Comparison of ENCODE assay signal across 32 mouse cellular contexts in genomic region chr7:3286036-3286435, GRCm38 (mm10). TPM values are rescaled to one million over a fixed set of nuclear protein-coding genes. Genes with fewer than 3 reads are reported as not detected.
DNase-seq lines count a peak whose midpoint lies in the region; ATAC-seq and TF ChIP-seq lines count a peak whose summit lies in the region.
"Had no signal": no experiment of that assay in that cellular context is flagged by ENCODE, and none has a peak within 500 bp of the region (broad histone marks: within the 10 kb centered on the region; RNA-seq: fewer than 3 reads in every experiment).

No protein-coding gene starts in this region.

- H3K4me3 ChIP-seq in spleen, adult 2 months (ENCODE audit: extremely low read depth, insufficient read depth, insufficient read length) = no peak overlapping the region
- H3K4me3 ChIP-seq in CH12.LX (replicated peaks in 1 of 3; ENCODE audit: low read depth in 2 of 3, low read length in 2 of 3, poor library complexity in 1 of 3) = no peak overlapping the region
- H3K4me3 ChIP-seq: erythroblast, embryonic 14.5 days; intestine, embryonic 15.5 days; limb, embryonic 15.5 days; midbrain, embryonic 13.5 days had no signal

- H3K9ac ChIP-seq in CH12.LX (ENCODE audit: insufficient read depth, low read depth) = no peak overlapping the region
- H3K9ac ChIP-seq: intestine, embryonic 15.5 days; limb, embryonic 15.5 days; liver, embryonic 14.5 days; lung, embryonic 14.5 days; midbrain, embryonic 13.5 days had no signal

- TF ChIP-seq EP300 in CH12.LX (IDR thresholded peaks at IDR 0.05; ENCODE audit: low read length) = peak; percentile 69

- no peaks in the 10 kb centered on the region for H3K36me3 ChIP-seq in spleen, adult 2 months (ENCODE audit: control insufficient read depth, insufficient read depth, low read length)
- H3K36me3 ChIP-seq in CH12.LX (replicated peaks in 1 of 2; ENCODE audit: control insufficient read depth in 1 of 2, insufficient read depth in 1 of 2, low read length in 1 of 2) = no peaks in the 10 kb centered on the region
- H3K36me3 ChIP-seq: intestine, embryonic 15.5 days; limb, embryonic 15.5 days; midbrain, embryonic 13.5 days had no signal

- WGBS in spleen, adult 2 months = 59% methylated on average over 5 of the region's 5 CpGs

- TF ChIP-seq CTCF in spleen, adult 2 months (IDR thresholded peaks at IDR 0.05; ENCODE audit: extremely low read depth, insufficient read depth, insufficient read length, insufficient replicate concordance) = no peak
- TF ChIP-seq CTCF in CH12.LX (conservative IDR thresholded peaks at IDR 0.05 in 1 of 2, IDR thresholded peaks at IDR 0.05 in 1 of 2; ENCODE audit: low read depth in 2 of 2, low read length in 2 of 2) = no peak

- no peaks in the 10 kb centered on the region for H3K9me3 ChIP-seq in CH12.LX (replicated peaks; ENCODE audit: low read length)
- H3K9me3 ChIP-seq: intestine, embryonic 15.5 days; limb, embryonic 15.5 days; midbrain, embryonic 13.5 days had no signal

- no peak for TF ChIP-seq RAD21 in CH12.LX (IDR thresholded peaks at IDR 0.05; ENCODE audit: low read depth, low read length)

- in situ Hi-C loops in CH12.LX (cut with MboI; ENCODE audit: low pct_ligation_motif_present, low pct_unique_long_range_greater_than_20kb, low sequenced_read_pairs) = no loop called here

- intact Hi-C loops in heart, postnatal 10 days (cut with DNase I) = no loop called here

- H3K27me3 ChIP-seq in spleen, adult 2 months (ENCODE audit: control insufficient read depth, insufficient read depth, low read length) = no peaks in the 10 kb centered on the region
- H3K27me3 ChIP-seq in CH12.LX (replicated peaks) = no peaks in the 10 kb centered on the region
- H3K27me3 ChIP-seq: intestine, embryonic 15.5 days; limb, embryonic 15.5 days; midbrain, embryonic 13.5 days had no signal

- no peak overlapping the region for H3K4me2 ChIP-seq in CH12.LX (ENCODE audit: insufficient read depth, low read depth, poor library complexity, severe bottlenecking)
- H3K4me2 ChIP-seq: intestine, embryonic 15.5 days; limb, embryonic 15.5 days; lung, embryonic 14.5 days; midbrain, embryonic 13.5 days had no signal

- dilution Hi-C loops in CH12.LX (cut with MboI; ENCODE audit: extremely low pct_ligation_motif_present, extremely low pct_unique_long_range_greater_than_20kb, low sequenced_read_pairs) = no loop called here

- H3K4me1 ChIP-seq in spleen, adult 2 months (ENCODE audit: control insufficient read depth, insufficient read depth, insufficient read length) = peaks cover 9% of the 10 kb centered on the region; the same call in 1 of the 2 replicates
- peaks cover 20 to 89% of the 10 kb centered on the region in 2 experiments for H3K4me1 ChIP-seq in CH12.LX (ENCODE audit: control insufficient read depth in 1 of 2, insufficient read depth in 2 of 2)

- H3K79me2 ChIP-seq in CH12.LX (replicated peaks; ENCODE audit: control insufficient read depth, extremely low read depth, insufficient read depth, poor library complexity, severe bottlenecking) = no peaks in the 10 kb centered on the region

- H3K27ac ChIP-seq in spleen, adult 2 months (ENCODE audit: insufficient read depth, low read length) = peak overlapping the region; percentile 56; the same call in 1 of the 2 replicates
- no peak overlapping the region for H3K27ac ChIP-seq in CH12.LX (ENCODE audit: insufficient read depth, low read depth)
- H3K27ac ChIP-seq: intestine, embryonic 15.5 days; liver, embryonic 14.5 days; midbrain, embryonic 13.5 days had no signal

- TF ChIP-seq POLR2A in spleen, adult 2 months (IDR thresholded peaks at IDR 0.05; ENCODE audit: low read depth, low read length) = no peak
- no peak for TF ChIP-seq POLR2A in CH12.LX (IDR thresholded peaks at IDR 0.05; ENCODE audit: low read depth, low read length)

- DNase-seq in spleen, adult 2 months (ENCODE audit: low read depth in 1 of 2, low spot score in 2 of 2) = no peak
- DNase-seq in spleen, postnatal 14 days (ENCODE audit: low spot score in 2 of 2) = no peak
- DNase-seq in CH12.LX (ENCODE audit: extremely low read depth) = peak; percentile 79
- DNase-seq in yolk sac, embryonic 10.5 days (ENCODE audit: low spot score) = no peak
- no peak for DNase-seq in embryo, embryonic 9.5 days (ENCODE audit: extremely low spot score)
- no peak for DNase-seq in heart, postnatal 10 days
- DNase-seq: adrenal gland, adult 8-10 months; cerebellum, adult 11 months; cerebellum, adult 9-11 months; gastrocnemius, postnatal 10 days; kidney, adult 2 months; kidney, postnatal 4 days; left cerebral cortex, postnatal 4 days; lung, embryonic 14.5 days; thymus, postnatal 4 days had no signal

- ATAC-seq in granulocyte monocyte progenitor cell, adult 5-6 weeks (replicated peaks; ENCODE audit: poor library complexity, severe bottlenecking) = peak; percentile 43
- ATAC-seq: activated CD4-positive, CD25-positive, alpha-beta regulatory T cell, adult 4 months; forebrain, embryonic 16.5 days; hindbrain, embryonic 16.5 days; intestine, embryonic 15.5 days; midbrain, embryonic 13.5 days had no signal

TF ChIP-seq in CH12.LX, 34 proteins besides CTCF, POLR2A, EP300 and RAD21:
- TF ChIP-seq MXI1 (IDR thresholded peaks at IDR 0.05; ENCODE audit: low read depth, low read length) (no peak), ETS1 (conservative IDR thresholded peaks at IDR 0.05; ENCODE audit: low read depth, low read length) (peak; percentile 23; the same call in 1 of the 2 replicates), MEF2A (IDR thresholded peaks at IDR 0.05; ENCODE audit: borderline replicate concordance, low read depth, low read length) (peak; percentile 70), ELF1 (IDR thresholded peaks at IDR 0.05; ENCODE audit: low read depth, low read length) (no peak), IRF4 (IDR thresholded peaks at IDR 0.05; ENCODE audit: low read depth, low read length) (0 out of 2 replicates have a peak, but pooled peaks have one; percentile 42)

RNA-seq across cellular contexts. Expression of gene Myadm, which starts 2.8 kb away (rescaled TPM):
- 126 and 181 TPM in 2 replicates for polyA plus RNA-seq in spleen, adult 2 months (2012; rRNA removed)
- total RNA-seq in CH12.LX (2012; rRNA removed) = 3.7 and 4.4 TPM in 2 replicates
- total RNA-seq in CH12.LX (2014; rRNA removed) = 3.4 and 4.6 TPM in 2 replicates
- 18.0 and 22.6 TPM in 2 replicates for polyA plus RNA-seq in CH12.LX (2012; ENCODE audit: insufficient read length, low read depth)
- 14.0 TPM in 2 replicates for total RNA-seq in granulocyte monocyte progenitor cell, adult 5-6 weeks (2014; fragmentation: Nextera tagmentation)
- total RNA-seq in granulocyte monocyte progenitor cell, adult 5-6 weeks (2017) = 3.2 and 3.7 TPM in 2 replicates
- total RNA-seq in heart, postnatal 10 days (2021) = 100 to 1,000 TPM; 266 to 279 TPM
- polyA plus RNA-seq: erythroblast, embryonic 14.5 days had no signal

RNA-seq across cellular contexts. Expression of gene Prkcg, which starts 2.9 kb away (rescaled TPM):
- polyA plus RNA-seq in spleen, adult 2 months (2012; rRNA removed) = 4.8 and 5.7 TPM in 2 replicates
- total RNA-seq in CH12.LX (2012; rRNA removed) (0.17 and 0.25 TPM in 2 replicates), CH12.LX (2014; rRNA removed) (0.11 and 0.15 TPM in 2 replicates)
- polyA plus RNA-seq in CH12.LX (2012; ENCODE audit: insufficient read length, low read depth) = 2.2 and 3.0 TPM in 2 replicates
- total RNA-seq in granulocyte monocyte progenitor cell, adult 5-6 weeks (2014; fragmentation: Nextera tagmentation) = not detected in 2 replicates
- total RNA-seq in granulocyte monocyte progenitor cell, adult 5-6 weeks (2017) = not detected in 2 replicates
- 1 to 10 TPM; 3.4 to 6.9 TPM for total RNA-seq in heart, postnatal 10 days (2021)
- total RNA-seq: megakaryocyte-erythroid progenitor cell, adult 5-6 weeks had no signal
- polyA plus RNA-seq: activated CD4-positive, CD25-positive, alpha-beta regulatory T cell, adult 4 months; erythroblast, embryonic 14.5 days had no signal

RNA-seq across cellular contexts. Expression of gene Nlrp12, which starts 36.5 kb away (rescaled TPM):
- 0.46 and 0.63 TPM in 2 replicates for polyA plus RNA-seq in spleen, adult 2 months (2012; rRNA removed)
- total RNA-seq in CH12.LX (2012; rRNA removed) (not detected in 2 replicates), CH12.LX (2014; rRNA removed) (not detected in 2 replicates)
- not detected in 2 replicates for polyA plus RNA-seq in CH12.LX (2012; ENCODE audit: insufficient read length, low read depth)
- total RNA-seq in granulocyte monocyte progenitor cell, adult 5-6 weeks (2014; fragmentation: Nextera tagmentation) = 3.4 TPM in 1 of 2 replicates, not detected in the other
- total RNA-seq in granulocyte monocyte progenitor cell, adult 5-6 weeks (2017) = 2.1 and 3.2 TPM in 2 replicates
- under 1 TPM; 0.07 to 0.10 TPM for total RNA-seq in heart, postnatal 10 days (2021)
- total RNA-seq: heart, postnatal 25 days; left cerebral cortex, adult 8-10 months; megakaryocyte-erythroid progenitor cell, adult 5-6 weeks had no signal
- polyA plus RNA-seq: erythroblast, embryonic 14.5 days; forebrain, embryonic 11.5 days; forebrain, embryonic 16.5 days; heart, embryonic 14.5 days; intestine, embryonic 15.5 days; kidney, embryonic 16.5 days; limb, embryonic 15.5 days; lung, embryonic 14.5 days; midbrain, embryonic 13.5 days; neural tube, embryonic 14.5 days; thymus, postnatal 0 days had no signal

RNA-seq across cellular contexts. Expression of gene Cacng7, which starts 46.7 kb away (rescaled TPM):
- polyA plus RNA-seq in spleen, adult 2 months (2012; rRNA removed) = 1.1 and 1.3 TPM in 2 replicates
- total RNA-seq in CH12.LX (2012; rRNA removed) = 0.21 TPM in 2 replicates
- 0.26 and 0.28 TPM in 2 replicates for total RNA-seq in CH12.LX (2014; rRNA removed)
- 2.4 and 2.8 TPM in 2 replicates for polyA plus RNA-seq in CH12.LX (2012; ENCODE audit: insufficient read length, low read depth)
- not detected in 2 replicates for total RNA-seq in granulocyte monocyte progenitor cell, adult 5-6 weeks (2014; fragmentation: Nextera tagmentation)
- not detected in 2 replicates for total RNA-seq in granulocyte monocyte progenitor cell, adult 5-6 weeks (2017)
- 1 to 10 TPM; 7.7 to 9.7 TPM for total RNA-seq in heart, postnatal 10 days (2021)
- total RNA-seq: megakaryocyte-erythroid progenitor cell, adult 5-6 weeks had no signal
- polyA plus RNA-seq: activated CD4-positive, CD25-positive, alpha-beta regulatory T cell, adult 4 months; erythroblast, embryonic 14.5 days had no signal

Comparison
In these comparisons a context has a peak if more than half of its experiments do, and no peak if none do; other contexts are left out.
1. RNA of gene Myadm, which starts 2.8 kb away (total RNA-seq): 266 to 279 TPM in heart, postnatal 10 days; 3.2 to 14.0 TPM in granulocyte monocyte progenitor cell, adult 5-6 weeks and 3.4 to 4.6 TPM in CH12.LX; every median in the first group is over 10 times any median in the second.